In genomic region chr12:30690038-30690437, GRCm38 (mm10) we compare ENCODE assay signal across 19 mouse cellular contexts.
DNase-seq lines count a peak whose midpoint lies in the region; ATAC-seq and TF ChIP-seq lines count a peak whose summit lies in the region.
"Had no signal": no experiment of that assay in that cellular context is flagged by ENCODE, and none has a peak within 500 bp of the region (broad histone marks: within the 10 kb centered on the region; RNA-seq: fewer than 3 reads in every experiment).

No protein-coding gene starts in this region.

- no peaks in the 10 kb centered on the region for H3K36me3 ChIP-seq in hindbrain, postnatal 0 days (ENCODE audit: insufficient read depth, low read length)
- no peaks in the 10 kb centered on the region for H3K36me3 ChIP-seq in hindbrain, embryonic 14.5 days (replicated peaks; ENCODE audit: control insufficient read depth, insufficient read depth)
- H3K36me3 ChIP-seq in limb, embryonic 11.5 days (ENCODE audit: control insufficient read depth, insufficient read depth, low read length), result no peaks in the 10 kb centered on the region
- H3K36me3 ChIP-seq in limb, embryonic 10.5 days, result no peaks in the 10 kb centered on the region
- H3K36me3 ChIP-seq: forebrain, embryonic 15.5 days; heart, embryonic 13.5 days; liver, embryonic 13.5 days; midbrain, embryonic 15.5 days had no signal

- ATAC-seq in hindbrain, postnatal 0 days, result no peak
- no peak for ATAC-seq in hindbrain, embryonic 14.5 days (ENCODE audit: low FRiP score)
- ATAC-seq in limb, embryonic 11.5 days (ENCODE audit: insufficient number of reproducible peaks, low FRiP score, low TSS enrichment, low read depth), result no peak
- ATAC-seq: forebrain, embryonic 15.5 days; inflammation-experienced regulatory T-cells, adult 6 months; midbrain, embryonic 15.5 days had no signal

- 81% methylated on average over 4 of the region's 4 CpGs for whole genome bisulfite sequencing in hindbrain, postnatal 0 days
- WGBS in hindbrain, embryonic 14.5 days, result 85% methylated on average over 4 of the region's 4 CpGs
- 70% methylated on average over 4 of the region's 4 CpGs for WGBS in limb, embryonic 11.5 days
- WGBS in limb, embryonic 10.5 days, result 76% methylated on average over 4 of the region's 4 CpGs

- H3K9me3 ChIP-seq in hindbrain, postnatal 0 days (ENCODE audit: low read length), result no peaks in the 10 kb centered on the region
- no peaks in the 10 kb centered on the region for H3K9me3 ChIP-seq in hindbrain, embryonic 14.5 days (ENCODE audit: control insufficient read depth, low read length)
- no peaks in the 10 kb centered on the region for H3K9me3 ChIP-seq in limb, embryonic 11.5 days (ENCODE audit: control insufficient read depth, low read length)
- H3K9me3 ChIP-seq in limb, embryonic 10.5 days (replicated peaks), result no peaks in the 10 kb centered on the region
- H3K9me3 ChIP-seq: forebrain, embryonic 15.5 days; liver, embryonic 13.5 days; midbrain, embryonic 15.5 days had no signal

- no peak overlapping the region for H3K27ac ChIP-seq in hindbrain, postnatal 0 days
- no peak overlapping the region for H3K27ac ChIP-seq in hindbrain, embryonic 14.5 days
- H3K27ac ChIP-seq in limb, embryonic 11.5 days (replicated peaks; ENCODE audit: low read depth, low read length), result no peak overlapping the region
- H3K27ac ChIP-seq in limb, embryonic 10.5 days, result no peak overlapping the region
- H3K27ac ChIP-seq in bone marrow macrophage, adult 2 months (ENCODE audit: insufficient read depth, low read depth, low read length), result no peak overlapping the region
- H3K27ac ChIP-seq: forebrain, embryonic 15.5 days; heart, embryonic 13.5 days; liver, embryonic 13.5 days; midbrain, embryonic 15.5 days had no signal

- TF ChIP-seq POLR2A in bone marrow macrophage, adult 2 months (IDR thresholded peaks at IDR 0.05; ENCODE audit: borderline replicate concordance, low read depth, low read length), result no peak

- 0 out of 2 replicates have a peak, but pooled peaks have one; percentile 33 for TF ChIP-seq CTCF in hindbrain, postnatal 0 days (IDR thresholded peaks at IDR 0.05; ENCODE audit: low read depth)
- TF ChIP-seq CTCF in bone marrow macrophage, adult 2 months (IDR thresholded peaks at IDR 0.05; ENCODE audit: low read depth, low read length), result 0 out of 2 replicates have a peak, but pooled peaks have one; percentile 35

- no peak overlapping the region for H3K9ac ChIP-seq in hindbrain, postnatal 0 days (replicated peaks; ENCODE audit: low read length)
- no peak overlapping the region for H3K9ac ChIP-seq in hindbrain, embryonic 14.5 days
- no peak overlapping the region for H3K9ac ChIP-seq in limb, embryonic 11.5 days (ENCODE audit: low read length)
- H3K9ac ChIP-seq: forebrain, embryonic 15.5 days; heart, embryonic 13.5 days; liver, embryonic 13.5 days; midbrain, embryonic 15.5 days had no signal

- H3K4me1 ChIP-seq in hindbrain, postnatal 0 days (ENCODE audit: insufficient read depth, low read length), result no peaks in the 10 kb centered on the region
- H3K4me1 ChIP-seq in hindbrain, embryonic 14.5 days (replicated peaks; ENCODE audit: control insufficient read depth, insufficient read depth, low read length), result no peaks in the 10 kb centered on the region
- no peaks in the 10 kb centered on the region for H3K4me1 ChIP-seq in limb, embryonic 11.5 days (ENCODE audit: control insufficient read depth, insufficient read depth, low read length)
- peaks cover 11% of the 10 kb centered on the region for H3K4me1 ChIP-seq in limb, embryonic 10.5 days
- no peaks in the 10 kb centered on the region for H3K4me1 ChIP-seq in bone marrow macrophage, adult 2 months (ENCODE audit: control insufficient read depth, insufficient read depth, low read length)
- H3K4me1 ChIP-seq: forebrain, embryonic 15.5 days; liver, embryonic 13.5 days; midbrain, embryonic 15.5 days had no signal

- DNase-seq in hindbrain, postnatal 0 days (ENCODE audit: low spot score), result no peak
- no peak for DNase-seq in hindbrain, embryonic 14.5 days (ENCODE audit: low spot score)
- DNase-seq in limb, embryonic 11.5 days (ENCODE audit: low spot score), result peak; percentile 20
- DNase-seq in limb, embryonic 10.5 days (ENCODE audit: low spot score), result no peak
- peak; percentile 12 for DNase-seq in lung, postnatal 36 days
- DNase-seq in right cerebral cortex, postnatal 4 days, result no peak
- DNase-seq: cerebellum, adult 11 months; cerebellum, postnatal 36 days; left cerebral cortex, postnatal 4 days; liver, embryonic 13.5 days; right cerebral cortex, adult 18-20 months; spleen, adult 18-20 months; thymus, adult 2 months had no signal

- no peaks in the 10 kb centered on the region for H3K27me3 ChIP-seq in hindbrain, postnatal 0 days (ENCODE audit: insufficient read depth, low read length)
- no peaks in the 10 kb centered on the region for H3K27me3 ChIP-seq in hindbrain, embryonic 14.5 days (ENCODE audit: control insufficient read depth, insufficient read depth, low read length)
- no peaks in the 10 kb centered on the region for H3K27me3 ChIP-seq in limb, embryonic 11.5 days (ENCODE audit: control insufficient read depth, insufficient read depth, low read length)
- no peaks in the 10 kb centered on the region for H3K27me3 ChIP-seq in limb, embryonic 10.5 days (ENCODE audit: low read depth, poor library complexity, severe bottlenecking)
- H3K27me3 ChIP-seq: forebrain, embryonic 15.5 days; heart, embryonic 13.5 days; liver, embryonic 13.5 days; midbrain, embryonic 15.5 days had no signal

- H3K4me3 ChIP-seq in hindbrain, postnatal 0 days (ENCODE audit: low read length), result no peak overlapping the region
- H3K4me3 ChIP-seq in hindbrain, embryonic 14.5 days (replicated peaks; ENCODE audit: low read length), result no peak overlapping the region
- no peak overlapping the region for H3K4me3 ChIP-seq in limb, embryonic 11.5 days (ENCODE audit: low read depth, low read length)
- no peak overlapping the region for H3K4me3 ChIP-seq in limb, embryonic 10.5 days
- H3K4me3 ChIP-seq in bone marrow macrophage, adult 2 months (ENCODE audit: insufficient read depth, low read length), result no peak overlapping the region
- H3K4me3 ChIP-seq: erythroblast, embryonic 14.5 days; forebrain, embryonic 15.5 days; heart, embryonic 13.5 days; liver, embryonic 13.5 days; midbrain, embryonic 15.5 days had no signal

- no peak overlapping the region for H3K4me2 ChIP-seq in hindbrain, postnatal 0 days (ENCODE audit: low read depth, low read length)
- no peak overlapping the region for H3K4me2 ChIP-seq in hindbrain, embryonic 14.5 days (replicated peaks)
- H3K4me2 ChIP-seq in limb, embryonic 11.5 days (ENCODE audit: low read depth, severe bottlenecking), result no peak overlapping the region
- H3K4me2 ChIP-seq: forebrain, embryonic 15.5 days; heart, embryonic 13.5 days; liver, embryonic 13.5 days; midbrain, embryonic 15.5 days had no signal

Comparison
In these comparisons a context has a peak if more than half of its experiments do, and no peak if none do; other contexts are left out.
1. DNase-seq: peak in limb, embryonic 11.5 days (single experiment) and lung, postnatal 36 days (single experiment); none in hindbrain, postnatal 0 days (single experiment), hindbrain, embryonic 14.5 days (single experiment), limb, embryonic 10.5 days (single experiment) and right cerebral cortex, postnatal 4 days (single experiment).